Mouse (Mus musculus) lung, adult 2 months (tissue): ENCODE measurements around the gene Gm19426.

ENCODE experiments used
- CTCF ChIP-seq: fragments of 200-500 bp; IDR thresholded peaks from 2 replicates; pipeline ENCODE4 v1.5.1; 2011; ENCODE audit warnings: mild to moderate bottlenecking, low read length, control low read depth; ENCODE audit not compliant: insufficient read depth
- POLR2A ChIP-seq: fragments of 200-500 bp; IDR thresholded peaks from 2 replicates; pipeline ENCODE4 v1.6.1; 2011; ENCODE audit warnings: low read depth, mild to moderate bottlenecking, control low read depth, low read length, borderline replicate concordance; ENCODE audit errors: extremely low read depth

- TF ChIP-seq CTCF (no peak), POLR2A (no peak)
Measured at GRCm38 (mm10) chr2:84716423-84717355, 26.8 kb downstream of the Gm19426 start.
